Mouse (Mus musculus): Measurements from ENCODE around the gene Efemp2.

- TF ChIP-seq CTCF (IDR thresholded peaks at IDR 0.05; ENCODE audit: borderline replicate concordance, insufficient read depth, low read length) = no peak
- no peak for TF ChIP-seq POLR2A (IDR thresholded peaks at IDR 0.05; ENCODE audit: low read depth, low read length)
These were observed 47.7 kb upstream of the Efemp2 start for GRCm38 (mm10) chr19:5425906-5426565.

Measured in embryonic fibroblast, embryonic 13.5 days (primary cell).